Mouse (Mus musculus): Measurements from ENCODE around the gene C1qb. TPM values are rescaled to one million over a fixed set of nuclear protein-coding genes. Genes with fewer than 3 reads are reported as not detected.

C1qb gene
- polyA plus RNA-seq, 1 experiment, result 65.1 TPM

DNA sequence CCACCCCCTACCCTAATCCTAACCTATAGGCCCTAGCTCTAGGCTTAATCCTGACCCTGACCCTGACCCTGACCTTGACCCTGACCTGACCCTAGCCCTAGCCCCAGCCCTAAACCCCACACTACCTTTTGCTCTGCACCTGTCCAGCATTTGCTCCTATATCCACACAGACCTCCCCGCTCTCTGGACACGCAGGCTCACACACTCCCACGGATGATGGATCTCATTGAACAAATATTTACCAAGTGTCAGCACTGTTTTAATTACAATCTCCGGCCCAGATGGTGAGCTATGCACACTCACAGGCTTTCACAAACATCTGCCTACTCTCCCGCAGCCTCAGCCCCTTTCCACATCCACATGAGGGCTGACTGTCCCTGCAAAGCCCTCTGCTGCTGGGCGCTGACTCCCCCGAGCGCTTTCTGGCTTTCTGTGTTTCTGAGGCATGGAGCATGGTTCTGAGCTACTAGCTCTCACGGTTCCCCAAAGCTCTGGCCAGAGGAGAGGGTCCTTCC is 12.2 kb upstream of the C1qb start:
- DNase-seq, result no peak
- no peak for TF ChIP-seq CTCF (IDR thresholded peaks at IDR 0.05; ENCODE audit: insufficient read depth, low read length)
- TF ChIP-seq POLR2A (IDR thresholded peaks at IDR 0.05; ENCODE audit: borderline replicate concordance, extremely low read depth, low read depth, low read length), result no peak
- WGBS, result 32% methylated on average over 9 of the region's 9 CpGs
- Histone ChIP-seq H3K4me1 (ENCODE audit: control insufficient read depth, insufficient read depth, low read length) (no peaks in the 10 kb centered on the region), H3K4me3 (replicated peaks; ENCODE audit: extremely low read depth, low read depth, low read length) (no peak overlapping the region)

DNA sequence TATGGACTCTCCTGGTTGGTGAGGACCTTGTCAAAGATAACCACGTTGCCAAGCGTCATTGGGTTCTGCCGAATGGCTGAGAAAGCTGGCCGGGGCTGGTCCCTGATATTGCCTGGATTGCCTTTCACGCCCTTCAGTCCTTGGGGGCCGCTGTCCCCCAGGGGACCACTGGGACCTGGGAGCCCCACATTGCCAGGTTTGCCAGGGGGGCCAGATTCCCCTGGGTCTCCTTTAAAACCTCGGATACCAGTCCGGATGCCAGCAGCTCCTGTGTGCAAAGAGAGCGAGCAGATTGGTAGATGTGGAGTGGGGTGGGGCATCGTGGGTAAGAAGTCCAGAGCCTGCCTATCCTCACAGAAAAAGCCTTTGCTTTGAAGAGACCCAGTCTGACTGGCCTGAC is 10.5 kb upstream of the C1qb start:
- no peaks in the 10 kb centered on the region for H3K4me1 ChIP-seq (ENCODE audit: control insufficient read depth, insufficient read depth, low read length)
- H3K4me3 ChIP-seq (replicated peaks; ENCODE audit: extremely low read depth, low read depth, low read length), result no peak overlapping the region
- DNase-seq, result no peak
- WGBS, result 30% methylated on average over 10 of the region's 10 CpGs
- TF ChIP-seq CTCF (IDR thresholded peaks at IDR 0.05; ENCODE audit: insufficient read depth, low read length), result no peak
- no peak for TF ChIP-seq POLR2A (IDR thresholded peaks at IDR 0.05; ENCODE audit: borderline replicate concordance, extremely low read depth, low read depth, low read length)

DNA sequence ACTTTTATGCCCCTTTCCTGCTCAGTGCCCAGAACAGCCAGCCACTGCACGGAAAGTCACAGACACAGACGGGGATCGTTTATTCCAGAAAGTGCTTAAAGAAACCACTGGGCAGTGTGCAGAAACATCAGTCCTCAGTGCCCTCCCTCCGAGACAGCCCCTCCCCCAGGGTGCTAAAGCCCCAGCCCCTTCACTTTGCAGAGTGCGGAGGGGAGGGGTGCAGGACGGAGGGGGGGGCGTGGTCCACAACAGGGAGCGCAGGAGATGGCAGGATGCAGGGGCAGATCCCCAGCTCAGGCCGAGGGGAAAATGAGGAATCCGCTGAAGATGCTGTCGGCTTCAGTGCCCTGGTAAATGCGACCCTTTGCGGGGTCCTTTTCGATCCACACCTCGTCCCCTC is 9.9 kb upstream of the C1qb start:
- H3K4me1 ChIP-seq (ENCODE audit: control insufficient read depth, insufficient read depth, low read length), result no peaks in the 10 kb centered on the region
- TF ChIP-seq POLR2A (IDR thresholded peaks at IDR 0.05; ENCODE audit: borderline replicate concordance, extremely low read depth, low read depth, low read length) (no peak), CTCF (IDR thresholded peaks at IDR 0.05; ENCODE audit: insufficient read depth, low read length) (no peak)
- 5% methylated on average over 15 of the region's 15 CpGs for WGBS
- DNase-seq, result no peak
- H3K4me3 ChIP-seq (replicated peaks; ENCODE audit: extremely low read depth, low read depth, low read length), result no peak overlapping the region

DNA sequence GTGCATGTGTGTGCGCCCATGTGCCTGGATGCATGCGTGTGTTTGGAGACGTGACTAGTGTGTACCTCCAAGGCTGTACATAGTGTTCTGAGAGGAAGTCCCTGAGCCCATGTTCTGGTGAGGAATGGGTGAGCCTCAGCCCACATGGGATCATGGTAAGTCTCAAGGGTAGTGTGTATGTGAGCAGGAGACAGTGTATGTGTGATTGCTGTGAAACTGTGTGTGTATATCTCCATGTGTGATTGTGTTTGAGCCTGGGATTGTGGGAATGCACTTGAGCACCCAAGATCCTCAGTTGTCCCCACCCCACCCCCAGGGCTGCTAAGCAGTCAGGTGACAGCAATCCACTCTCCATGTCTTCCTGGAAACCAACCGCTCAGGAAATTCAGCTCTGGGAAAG is 8.8 kb upstream of the C1qb start:
- no peak for TF ChIP-seq POLR2A (IDR thresholded peaks at IDR 0.05; ENCODE audit: borderline replicate concordance, extremely low read depth, low read depth, low read length)
- no peak for TF ChIP-seq CTCF (IDR thresholded peaks at IDR 0.05; ENCODE audit: insufficient read depth, low read length)
- Histone ChIP-seq H3K4me3 (replicated peaks; ENCODE audit: extremely low read depth, low read depth, low read length) (no peak overlapping the region), H3K4me1 (ENCODE audit: control insufficient read depth, insufficient read depth, low read length) (no peaks in the 10 kb centered on the region)
- no peak for DNase-seq
- 58% methylated on average over 4 of the region's 4 CpGs for WGBS

DNA sequence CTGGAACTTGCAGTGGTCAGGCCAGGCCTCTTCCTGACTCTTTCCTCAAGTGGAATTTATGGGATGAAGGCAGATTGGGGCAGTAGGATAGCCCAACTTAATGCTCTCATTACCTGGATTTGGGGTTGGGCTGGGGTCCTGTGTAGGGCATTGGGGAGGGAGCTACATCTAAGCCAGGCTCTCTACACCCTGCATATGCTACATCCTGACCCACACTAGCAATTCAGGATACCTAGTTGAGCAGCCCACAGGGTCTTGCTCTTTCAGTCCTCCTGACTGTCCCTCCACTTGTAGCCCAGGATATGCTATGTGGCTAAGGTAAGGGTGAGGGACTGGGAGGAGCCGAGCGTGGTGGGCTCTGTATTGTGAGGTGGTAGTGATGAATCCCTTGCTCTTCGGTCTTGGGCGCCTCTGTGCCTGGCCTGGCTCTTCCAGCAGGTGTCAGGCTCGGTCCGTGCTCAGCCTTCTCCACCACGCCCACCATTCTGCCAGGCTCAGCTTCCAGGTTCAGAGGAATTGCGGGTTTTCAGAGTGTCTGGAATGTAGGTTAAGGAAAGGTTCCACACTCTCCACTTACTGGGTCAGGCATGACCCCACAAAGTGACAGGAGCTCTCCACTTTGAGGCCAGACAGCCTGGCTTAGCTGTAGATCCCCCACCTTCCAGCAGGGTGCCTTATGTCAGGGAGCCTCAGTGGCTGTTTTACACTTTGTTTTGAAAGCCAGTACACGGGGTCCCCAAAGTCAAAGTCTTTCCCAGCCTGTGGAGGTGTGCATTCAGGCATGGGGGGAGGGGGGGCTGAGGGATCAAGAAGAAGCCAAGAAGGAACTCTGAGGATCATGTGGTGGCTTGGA is 7.9 kb upstream of the C1qb start:
- no peak for DNase-seq
- no peak for TF ChIP-seq POLR2A (IDR thresholded peaks at IDR 0.05; ENCODE audit: borderline replicate concordance, extremely low read depth, low read depth, low read length)
- TF ChIP-seq CTCF (IDR thresholded peaks at IDR 0.05; ENCODE audit: insufficient read depth, low read length), result peak; percentile 40; the same call in 1 of the 2 replicates
- 5% methylated on average over 9 of the region's 9 CpGs for WGBS
- no peak overlapping the region for H3K4me3 ChIP-seq (replicated peaks; ENCODE audit: extremely low read depth, low read depth, low read length)
- no peaks in the 10 kb centered on the region for H3K4me1 ChIP-seq (ENCODE audit: control insufficient read depth, insufficient read depth, low read length)

DNA sequence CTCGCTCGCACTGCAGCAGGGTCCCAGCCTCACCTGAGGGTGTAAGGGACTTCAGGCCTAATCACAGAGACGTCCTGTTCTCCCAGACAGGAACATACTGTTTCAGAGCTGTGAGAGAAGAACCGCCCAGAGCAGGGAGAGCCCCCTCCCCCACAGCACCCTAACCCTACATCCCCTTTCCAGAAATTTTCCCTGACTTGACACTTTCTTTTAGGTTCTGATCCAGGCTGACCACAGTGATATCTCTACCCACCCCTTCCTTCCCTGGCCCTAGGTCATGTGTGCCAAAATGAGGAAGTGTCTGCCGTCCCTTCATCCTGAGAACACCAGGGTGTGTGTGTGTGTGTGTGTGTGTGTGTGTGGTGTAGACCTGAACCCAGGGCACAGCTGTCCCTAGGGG is 6.8 kb upstream of the C1qb start, which contains the start of gene C1qc:
C1qc (minus strand) TSS at position 255 of the 400 bp plus-strand sequence.
- H3K4me1 ChIP-seq (ENCODE audit: control insufficient read depth, insufficient read depth, low read length), result no peaks in the 10 kb centered on the region
- WGBS, result 46% methylated on average over 5 of the region's 5 CpGs
- DNase-seq, result no peak
- no peak within 1 kb of the TSS for H3K4me3 ChIP-seq (replicated peaks; ENCODE audit: extremely low read depth, low read depth, low read length)
- TF ChIP-seq POLR2A (IDR thresholded peaks at IDR 0.05; ENCODE audit: borderline replicate concordance, extremely low read depth, low read depth, low read length), result 0 out of 2 replicates have a peak, but pooled peaks have one; percentile 8
- TF ChIP-seq CTCF (IDR thresholded peaks at IDR 0.05; ENCODE audit: insufficient read depth, low read length), result no peak

DNA sequence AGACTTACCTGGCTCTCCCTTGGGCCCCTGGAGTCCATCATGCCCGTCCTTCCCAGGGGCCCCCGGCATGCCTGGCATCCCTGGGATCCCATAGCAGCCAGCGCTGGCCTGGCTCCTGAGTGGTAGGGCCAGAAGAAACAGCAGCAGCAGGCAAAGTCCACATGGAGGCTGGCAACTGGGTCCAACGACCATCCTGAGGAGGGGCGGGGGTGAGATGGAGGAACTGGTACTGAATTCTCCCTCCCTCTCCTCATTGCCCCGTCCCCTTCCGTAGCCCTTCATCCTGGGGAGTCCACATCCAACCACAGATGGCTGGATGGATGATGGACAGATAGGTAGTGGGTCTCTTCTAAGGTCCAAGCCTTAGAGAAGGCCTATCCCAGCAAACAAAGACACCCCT is 6.4 kb upstream of the C1qb start:
- no peaks in the 10 kb centered on the region for H3K4me1 ChIP-seq (ENCODE audit: control insufficient read depth, insufficient read depth, low read length)
- H3K4me3 ChIP-seq (replicated peaks; ENCODE audit: extremely low read depth, low read depth, low read length), result no peak overlapping the region
- 41% methylated on average over 7 of the region's 7 CpGs for WGBS
- no peak for DNase-seq
- TF ChIP-seq CTCF (IDR thresholded peaks at IDR 0.05; ENCODE audit: insufficient read depth, low read length), result no peak
- no peak for TF ChIP-seq POLR2A (IDR thresholded peaks at IDR 0.05; ENCODE audit: borderline replicate concordance, extremely low read depth, low read depth, low read length)

DNA sequence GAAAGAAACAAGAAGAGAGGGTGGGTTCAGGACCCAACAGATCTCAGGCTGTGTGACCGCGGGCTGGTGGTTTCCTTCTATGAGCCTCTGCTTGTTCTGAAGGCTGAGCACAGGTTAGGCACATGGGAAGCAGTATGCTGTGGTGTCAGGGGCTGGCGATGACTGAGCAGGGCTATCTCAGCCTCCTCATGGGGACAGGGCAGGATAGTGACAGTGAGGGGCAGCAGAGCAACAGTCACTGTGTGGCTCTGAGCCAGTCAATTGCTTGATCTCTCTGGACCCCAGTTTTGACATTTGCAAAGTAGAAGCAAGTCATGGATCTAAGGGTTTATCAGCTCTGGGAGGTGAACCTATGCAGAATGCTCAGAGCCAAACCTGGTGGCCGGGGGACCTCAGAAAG is 5.1 kb upstream of the C1qb start:
- TF ChIP-seq POLR2A (IDR thresholded peaks at IDR 0.05; ENCODE audit: borderline replicate concordance, extremely low read depth, low read depth, low read length) (no peak), CTCF (IDR thresholded peaks at IDR 0.05; ENCODE audit: insufficient read depth, low read length) (no peak)
- DNase-seq, result no peak
- Histone ChIP-seq H3K4me1 (ENCODE audit: control insufficient read depth, insufficient read depth, low read length) (no peaks in the 10 kb centered on the region), H3K4me3 (replicated peaks; ENCODE audit: extremely low read depth, low read depth, low read length) (no peak overlapping the region)
- 81% methylated on average over 4 of the region's 4 CpGs for WGBS

DNA sequence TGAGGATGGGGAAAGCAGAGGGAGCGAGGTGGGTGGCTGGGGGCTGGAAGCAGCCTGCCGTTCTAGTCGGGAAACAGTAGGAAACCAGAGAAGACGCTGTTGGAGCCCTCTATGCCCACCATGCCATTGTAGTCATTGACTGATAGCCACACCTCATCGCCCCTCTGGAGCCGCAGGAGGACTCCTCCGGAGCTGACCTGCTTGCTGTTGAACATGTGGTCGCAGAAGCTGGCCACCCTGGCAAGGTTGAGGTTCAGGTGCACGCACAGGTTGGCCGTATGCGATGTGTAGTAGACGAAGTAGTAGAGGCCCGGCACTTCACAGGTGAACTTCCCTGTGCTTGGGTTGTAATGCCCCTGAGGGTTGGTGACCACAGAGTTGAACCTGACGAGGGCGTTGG is 4.0 kb upstream of the C1qb start:
- H3K4me3 ChIP-seq (replicated peaks; ENCODE audit: extremely low read depth, low read depth, low read length), result no peak overlapping the region
- WGBS, result 72% methylated on average over 15 of the region's 15 CpGs
- DNase-seq, result no peak
- H3K4me1 ChIP-seq (ENCODE audit: control insufficient read depth, insufficient read depth, low read length), result no peaks in the 10 kb centered on the region
- TF ChIP-seq POLR2A (IDR thresholded peaks at IDR 0.05; ENCODE audit: borderline replicate concordance, extremely low read depth, low read depth, low read length), result no peak
- TF ChIP-seq CTCF (IDR thresholded peaks at IDR 0.05; ENCODE audit: insufficient read depth, low read length), result no peak

DNA sequence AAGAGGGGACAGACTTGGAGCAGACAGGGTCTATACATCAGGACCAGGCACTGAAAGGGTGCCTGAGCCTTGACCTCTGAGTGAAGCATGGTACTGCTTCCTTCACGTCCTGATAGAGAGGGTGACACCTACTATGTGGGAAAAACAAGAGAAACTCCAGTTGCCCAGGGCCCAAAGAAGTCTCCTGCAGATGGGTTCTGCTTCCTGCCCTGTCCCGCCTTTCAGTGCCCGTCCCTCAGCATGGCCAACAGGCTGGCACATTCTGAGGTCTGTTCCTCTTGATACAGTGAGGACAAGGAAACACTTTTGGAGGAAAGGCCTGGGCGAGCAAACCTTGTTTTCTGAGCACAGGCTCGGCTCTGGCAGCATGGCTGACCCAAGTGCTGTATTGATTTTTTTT is 1.7 kb upstream of the C1qb start:
- no peak overlapping the region for H3K4me3 ChIP-seq (replicated peaks; ENCODE audit: extremely low read depth, low read depth, low read length)
- TF ChIP-seq POLR2A (IDR thresholded peaks at IDR 0.05; ENCODE audit: borderline replicate concordance, extremely low read depth, low read depth, low read length), result no peak
- TF ChIP-seq CTCF (IDR thresholded peaks at IDR 0.05; ENCODE audit: insufficient read depth, low read length), result no peak
- WGBS, result 56% methylated on average over 5 of the region's 5 CpGs
- DNase-seq, result no peak
- no peaks in the 10 kb centered on the region for H3K4me1 ChIP-seq (ENCODE audit: control insufficient read depth, insufficient read depth, low read length)

All from lung, adult 2 months (tissue).